Mouse (Mus musculus): ENCODE results near the gene Prl7b1.

Gene Prl7b1

DNA sequence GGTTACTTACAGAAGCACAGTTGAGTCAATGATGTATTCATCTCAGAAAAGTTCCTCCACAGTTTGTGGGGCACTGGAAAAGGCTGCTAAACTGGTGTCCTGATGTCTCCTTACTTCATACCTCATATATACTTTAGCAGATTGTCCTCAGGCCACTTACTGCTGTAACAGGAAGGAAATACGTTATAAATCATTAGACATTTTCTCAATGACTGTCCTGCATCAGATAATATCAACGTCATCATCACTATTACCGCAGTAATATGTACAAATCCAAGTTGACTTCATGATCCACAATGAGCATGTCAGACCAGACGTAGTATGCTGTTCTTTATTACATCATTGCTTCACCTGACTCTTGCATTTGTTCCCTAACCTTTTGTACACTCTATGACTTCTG is at the start of gene Prl7b1:
Prl7b1 (minus strand) TSS at position 101 of the 400 bp plus-strand sequence.
- DNase-seq (ENCODE audit: low spot score in 2 of 2): no peak

DNA sequence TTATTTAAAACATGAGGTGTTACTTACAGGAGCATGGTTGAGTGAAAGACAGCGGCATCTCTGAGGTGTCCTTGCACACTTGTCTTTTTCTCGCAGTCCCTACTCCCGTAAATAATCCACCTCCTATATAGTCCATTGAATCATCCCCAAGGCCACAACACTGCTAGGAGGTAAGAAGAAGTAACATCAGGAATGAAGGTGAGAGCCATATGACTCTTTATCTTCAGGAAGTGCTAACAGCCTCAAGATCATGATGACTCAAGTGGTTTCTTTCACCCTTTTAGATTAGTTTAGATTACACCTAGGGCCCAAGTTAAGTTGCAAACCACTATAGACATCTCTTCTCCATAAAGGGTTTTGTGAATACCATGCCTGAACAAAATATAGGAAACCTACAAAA is 32.0 kb upstream of the Prl7b1 start, which contains the start of gene Prl7a1:
Prl7a1 (minus strand) TSS at position 101 of the 400 bp plus-strand sequence.
- no peak for DNase-seq (ENCODE audit: low spot score in 2 of 2)

DNA sequence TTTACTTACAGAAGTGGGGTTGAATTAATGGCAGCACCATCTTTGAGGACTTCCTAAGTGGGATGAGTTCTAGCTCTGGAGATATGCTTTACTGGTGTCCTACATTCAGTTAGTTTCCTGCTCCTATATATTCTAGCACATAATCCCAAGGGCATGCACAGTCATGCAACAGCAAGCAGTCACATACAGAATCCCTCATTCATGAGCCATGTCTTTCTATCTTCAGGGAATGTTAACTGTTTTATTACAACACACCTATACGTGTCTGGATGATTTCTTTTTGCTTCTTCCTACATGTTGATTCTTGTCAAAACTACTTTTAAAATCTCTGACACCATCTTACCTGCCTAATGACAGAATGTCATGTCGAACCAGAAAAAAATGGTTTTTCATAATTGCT is 28.3 kb downstream of the Prl7b1 start, which contains the start of gene Prl8a1:
Prl8a1 (minus strand) TSS at position 101 of the 400 bp plus-strand sequence.
- DNase-seq (ENCODE audit: low spot score in 2 of 2): no peak

DNA sequence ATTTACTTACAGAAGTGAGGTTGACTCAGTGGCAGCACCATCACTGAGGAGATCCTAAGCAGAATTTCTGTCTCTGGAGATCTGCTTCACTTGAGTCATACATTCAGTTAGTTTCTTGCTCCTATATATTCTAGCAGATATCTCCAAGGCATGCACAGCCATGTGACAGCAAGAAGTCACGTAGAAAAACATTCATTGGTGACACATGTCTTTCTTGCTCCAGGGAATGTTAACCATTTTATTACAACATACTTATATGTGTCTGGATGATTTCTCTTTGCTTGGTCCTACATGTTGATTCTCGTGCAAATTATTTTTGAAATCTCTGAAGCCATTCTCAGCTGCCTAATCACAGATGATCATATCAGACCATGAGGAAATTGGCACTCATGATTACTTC is 45.9 kb downstream of the Prl7b1 start, which contains the start of gene Prl8a9:
Prl8a9 (minus strand) TSS at position 101 of the 400 bp plus-strand sequence.
- no peak for DNase-seq (ENCODE audit: low spot score in 2 of 2)

DNA sequence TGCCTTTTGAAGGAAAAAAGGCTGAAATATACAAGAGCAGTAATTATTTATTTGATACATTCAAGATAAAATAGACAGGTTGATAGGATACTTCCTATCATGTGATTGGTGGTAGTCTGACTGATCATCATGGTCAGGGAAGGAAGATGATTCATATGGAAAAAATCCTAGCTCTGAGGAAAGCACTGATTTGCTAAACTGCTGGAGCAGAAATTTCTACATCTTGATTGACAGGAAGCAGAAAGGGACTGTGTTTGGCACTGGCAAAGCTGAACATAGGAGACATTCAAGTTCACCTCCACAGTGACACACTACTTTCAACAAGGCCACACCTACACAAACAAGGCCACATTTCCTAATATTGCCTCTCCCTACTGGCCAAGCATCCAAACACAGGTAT is 57.0 kb downstream of the Prl7b1 start:
- no peak for DNase-seq (ENCODE audit: low spot score in 2 of 2)
